Mouse (Mus musculus): ENCODE measurements around the gene Cwc25. TPM values are rescaled to one million over a fixed set of nuclear protein-coding genes. Genes with fewer than 3 reads are reported as not detected.

Gene Cwc25
- polyA plus RNA-seq, 1 experiment from 2014 or later: 19.2 TPM

GRCm38 (mm10) chr11:97758942-97759341 is 7.4 kb downstream of the Cwc25 start:
- Histone ChIP-seq H3K4me1 (no peaks in the 10 kb centered on the region), H3K4me2 (no peak overlapping the region), H3K9ac (no peak overlapping the region), H3K4me3 (replicated peaks) (no peak overlapping the region), H3K27me3 (no peaks in the 10 kb centered on the region), H3K36me3 (peaks cover 86% of the 10 kb centered on the region), H3K9me3 (replicated peaks) (no peaks in the 10 kb centered on the region), H3K27ac (no peak overlapping the region)
- no peak for ATAC-seq (replicated peaks; ENCODE audit: low FRiP score)
- 85% methylated on average over 6 of the region's 6 CpGs for WGBS

GRCm38 (mm10) chr11:97758125-97758524 is 8.2 kb downstream of the Cwc25 start:
- Histone ChIP-seq H3K9ac (no peak overlapping the region), H3K4me3 (replicated peaks) (no peak overlapping the region), H3K36me3 (peaks cover 90% of the 10 kb centered on the region), H3K27me3 (no peaks in the 10 kb centered on the region), H3K9me3 (replicated peaks) (no peaks in the 10 kb centered on the region), H3K27ac (no peak overlapping the region), H3K4me1 (no peaks in the 10 kb centered on the region), H3K4me2 (no peak overlapping the region)
- no peak for ATAC-seq (replicated peaks; ENCODE audit: low FRiP score)
- 98% methylated on average over 1 of the region's 1 CpGs for WGBS

GRCm38 (mm10) chr11:97753277-97753676 is 13.1 kb downstream of the Cwc25 start:
- no peak overlapping the region for H3K4me2 ChIP-seq
- H3K27ac ChIP-seq: no peak overlapping the region
- no peak for ATAC-seq (replicated peaks; ENCODE audit: low FRiP score)
- H3K4me1 ChIP-seq: no peaks in the 10 kb centered on the region
- H3K9ac ChIP-seq: no peak overlapping the region
- 92% methylated on average over 8 of the region's 8 CpGs for WGBS
- peaks cover 92% of the 10 kb centered on the region for H3K36me3 ChIP-seq
- H3K9me3 ChIP-seq (replicated peaks): no peaks in the 10 kb centered on the region
- H3K4me3 ChIP-seq (replicated peaks): no peak overlapping the region
- H3K27me3 ChIP-seq: no peaks in the 10 kb centered on the region

GRCm38 (mm10) chr11:97748496-97748895 is 17.9 kb downstream of the Cwc25 start:
- 82% methylated on average over 5 of the region's 5 CpGs for WGBS
- Histone ChIP-seq H3K4me1 (peaks cover 6% of the 10 kb centered on the region), H3K4me2 (no peak overlapping the region), H3K36me3 (peaks cover 75% of the 10 kb centered on the region), H3K9ac (no peak overlapping the region), H3K27me3 (no peaks in the 10 kb centered on the region), H3K27ac (no peak overlapping the region), H3K4me3 (replicated peaks) (no peak overlapping the region), H3K9me3 (replicated peaks) (no peaks in the 10 kb centered on the region)
- ATAC-seq (replicated peaks; ENCODE audit: low FRiP score): no peak

- 88% methylated on average over 8 of the region's 8 CpGs for WGBS
- ATAC-seq (replicated peaks; ENCODE audit: low FRiP score): no peak
- peaks cover 67% of the 10 kb centered on the region for H3K36me3 ChIP-seq
Measured at GRCm38 (mm10) chr11:97747773-97748172, 18.6 kb downstream of the Cwc25 start.

GRCm38 (mm10) chr11:97745331-97745721 is 21.0 kb downstream of the Cwc25 start:
- Histone ChIP-seq H3K27me3 (no peaks in the 10 kb centered on the region), H3K27ac (no peak overlapping the region), H3K4me1 (peaks cover 31% of the 10 kb centered on the region), H3K36me3 (peaks cover 44% of the 10 kb centered on the region), H3K9ac (0 out of 2 replicates have a peak overlapping the region, but pooled peaks have one; percentile 1), H3K9me3 (replicated peaks) (no peaks in the 10 kb centered on the region), H3K4me3 (replicated peaks) (peak overlapping the region; percentile 80), H3K4me2 (peak overlapping the region; percentile 57)
- peak; percentile 10; the same call in 1 of the 2 replicates for ATAC-seq (replicated peaks; ENCODE audit: low FRiP score)
- 9% methylated on average over 13 of the region's 13 CpGs for WGBS

More at GRCm38 (mm10) chr11:97747773-97748172, 18.6 kb downstream of the Cwc25 start:
- H3K27me3 ChIP-seq: no peaks in the 10 kb centered on the region
- no peak overlapping the region for H3K4me2 ChIP-seq
- H3K9ac ChIP-seq: no peak overlapping the region
- H3K4me1 ChIP-seq: peaks cover 13% of the 10 kb centered on the region
- no peak overlapping the region for H3K27ac ChIP-seq
- H3K4me3 ChIP-seq (replicated peaks): no peak overlapping the region
- no peaks in the 10 kb centered on the region for H3K9me3 ChIP-seq (replicated peaks)

- H3K27me3 ChIP-seq: no peaks in the 10 kb centered on the region
- no peaks in the 10 kb centered on the region for H3K9me3 ChIP-seq (replicated peaks)
- peaks cover 39% of the 10 kb centered on the region for H3K36me3 ChIP-seq
- peak overlapping the region; percentile 80 for H3K4me3 ChIP-seq (replicated peaks)
- H3K4me2 ChIP-seq: peak overlapping the region; percentile 84
- H3K27ac ChIP-seq: peak overlapping the region; percentile 96
- ATAC-seq (replicated peaks; ENCODE audit: low FRiP score): peak; percentile 98
- H3K9ac ChIP-seq: peak overlapping the region; percentile 81
- WGBS: under 1% methylated on average over 57 of the region's 57 CpGs
- H3K4me1 ChIP-seq: peaks cover 36% of the 10 kb centered on the region
Measured at GRCm38 (mm10) chr11:97744718-97745330, 21.5 kb downstream of the Cwc25 start.

GRCm38 (mm10) chr11:97744063-97744717 is 22.2 kb downstream of the Cwc25 start, which contains the start of gene Pip4k2b:
Gene Pip4k2b, minus strand, starts transcription at chr11:97744704.
- H3K4me3 ChIP-seq (replicated peaks): peak within 1 kb of the TSS; percentile 80
- H3K9ac ChIP-seq: peak within 1 kb of the TSS; percentile 81
- WGBS: 0% methylated on average over 60 of the region's 63 CpGs
- peaks cover 33% of the 10 kb centered on the region for H3K36me3 ChIP-seq
- no peaks in the 10 kb centered on the region for H3K27me3 ChIP-seq
- peak; percentile 37; the same call in 1 of the 2 replicates for ATAC-seq (replicated peaks; ENCODE audit: low FRiP score)
- H3K4me2 ChIP-seq: peak within 1 kb of the TSS; percentile 84
- peaks cover 38% of the 10 kb centered on the region for H3K4me1 ChIP-seq
- H3K9me3 ChIP-seq (replicated peaks): no peaks in the 10 kb centered on the region
- peak within 1 kb of the TSS; percentile 96 for H3K27ac ChIP-seq

GRCm38 (mm10) chr11:97743423-97743822 is 22.9 kb downstream of the Cwc25 start:
- WGBS: 30% methylated on average over 9 of the region's 9 CpGs
- Histone ChIP-seq H3K27ac (peak overlapping the region; percentile 87), H3K9me3 (replicated peaks) (no peaks in the 10 kb centered on the region), H3K9ac (peak overlapping the region; percentile 78), H3K4me1 (peaks cover 38% of the 10 kb centered on the region), H3K36me3 (peaks cover 31% of the 10 kb centered on the region), H3K4me3 (replicated peaks) (peak overlapping the region; percentile 80), H3K4me2 (peak overlapping the region; percentile 84), H3K27me3 (no peaks in the 10 kb centered on the region)
- no peak for ATAC-seq (replicated peaks; ENCODE audit: low FRiP score)

- Histone ChIP-seq H3K9me3 (replicated peaks) (no peaks in the 10 kb centered on the region), H3K27me3 (no peaks in the 10 kb centered on the region), H3K36me3 (peaks cover 22% of the 10 kb centered on the region), H3K27ac (no peak overlapping the region), H3K4me3 (replicated peaks) (peak overlapping the region; percentile 80), H3K9ac (no peak overlapping the region), H3K4me1 (peaks cover 38% of the 10 kb centered on the region), H3K4me2 (peak overlapping the region; percentile 84)
- WGBS: 81% methylated on average over 9 of the region's 9 CpGs
- no peak for ATAC-seq (replicated peaks; ENCODE audit: low FRiP score)
Measured at GRCm38 (mm10) chr11:97742591-97742990, 23.8 kb downstream of the Cwc25 start.

GRCm38 (mm10) chr11:97742157-97742556 is 24.2 kb downstream of the Cwc25 start:
- H3K27ac ChIP-seq: no peak overlapping the region
- peaks cover 18% of the 10 kb centered on the region for H3K36me3 ChIP-seq
- H3K27me3 ChIP-seq: no peaks in the 10 kb centered on the region
- 89% methylated on average over 5 of the region's 5 CpGs for WGBS
- no peak overlapping the region for H3K9ac ChIP-seq
- H3K4me3 ChIP-seq (replicated peaks): no peak overlapping the region
- no peak overlapping the region for H3K4me2 ChIP-seq
- no peaks in the 10 kb centered on the region for H3K9me3 ChIP-seq (replicated peaks)
- ATAC-seq (replicated peaks; ENCODE audit: low FRiP score): no peak
- peaks cover 38% of the 10 kb centered on the region for H3K4me1 ChIP-seq

- H3K4me2 ChIP-seq: peak overlapping the region; percentile 43
- ATAC-seq (replicated peaks; ENCODE audit: low FRiP score): no peak
- H3K27ac ChIP-seq: peak overlapping the region; percentile 78
Measured at GRCm38 (mm10) chr11:97740190-97740589, 26.2 kb downstream of the Cwc25 start.

More at GRCm38 (mm10) chr11:97740190-97740589, 26.2 kb downstream of the Cwc25 start:
- 0 out of 2 replicates have a peak, but pooled peaks cover 4% of the 10 kb centered on the region for H3K36me3 ChIP-seq
- no peaks in the 10 kb centered on the region for H3K27me3 ChIP-seq
- H3K9me3 ChIP-seq (replicated peaks): no peaks in the 10 kb centered on the region
- 24% methylated on average over 7 of the region's 7 CpGs for whole genome bisulfite sequencing
- H3K4me3 ChIP-seq (replicated peaks): no peak overlapping the region
- H3K9ac ChIP-seq: 0 out of 2 replicates have a peak overlapping the region, but pooled peaks have one; percentile 7
- peaks cover 36% of the 10 kb centered on the region for H3K4me1 ChIP-seq
